Mouse (Mus musculus) thymus, adult 2 months (tissue): ENCODE measurements around the gene Ccl7.

Experiments
- CTCF ChIP-seq: fragments of 200-500 bp; IDR thresholded peaks from 2 replicates; pipeline ENCODE4 v1.5.1; 2012; ENCODE audit warnings: mild to moderate bottlenecking, control low read depth, low read length, moderate library complexity, borderline replicate concordance; ENCODE audit not compliant: control insufficient read depth, poor library complexity, insufficient read depth; ENCODE audit errors: extremely low read depth
- POLR2A ChIP-seq: fragments of 200-500 bp; IDR thresholded peaks from 2 replicates; pipeline ENCODE4 v1.6.1; 2012; ENCODE audit warnings: mild to moderate bottlenecking, low read length, control low read depth, moderate library complexity; ENCODE audit not compliant: control insufficient read depth, poor library complexity, insufficient read depth; ENCODE audit errors: extremely low read depth

- TF ChIP-seq POLR2A, result no peak
- no peak for TF ChIP-seq CTCF
Observed at GRCm38 (mm10) chr11:82080865-82081264, 35.4 kb downstream of the Ccl7 start.
